Mouse (Mus musculus) heart, postnatal 0 days (tissue): ENCODE data around the gene Pglyrp1.

ENCODE experiments used
- CTCF ChIP-seq: IDR thresholded peaks from 2 replicates; pipeline ENCODE4 v1.5.1; 2016; ENCODE audit warnings: antibody characterized with exemption, control low read depth, low read depth
- EP300 ChIP-seq: IDR thresholded peaks from 2 replicates; pipeline ENCODE4 v1.6.1; 2016; ENCODE audit warnings: antibody characterized with exemption, low read depth

GRCm38 (mm10) chr7:18862801-18863200, 8.3 kb upstream of the Pglyrp1 start:
- TF ChIP-seq EP300, result no peak
- TF ChIP-seq CTCF, result no peak
